Mouse (Mus musculus): ENCODE measurements around the gene Plekhg6.

The Plekhg6 gene

GRCm38 (mm10) chr6:125380372-125381360 lies at the start of gene Plekhg6:
Gene Plekhg6, minus strand, starts transcription at chr6:125380793.
- DNase-seq (ENCODE audit: low spot score in 2 of 2), result peak in 1 of 2 experiments; percentile 68

GRCm38 (mm10) chr6:125429741-125430140 lies 49.1 kb upstream of the Plekhg6 start:
- DNase-seq (ENCODE audit: low spot score in 2 of 2), result no peak

GRCm38 (mm10) chr6:125426383-125427360 lies 46.1 kb upstream of the Plekhg6 start:
- peak; percentile 75 to 85 for DNase-seq (ENCODE audit: low spot score in 2 of 2)

GRCm38 (mm10) chr6:125425205-125426090 lies 44.9 kb upstream of the Plekhg6 start:
- no peak for DNase-seq (ENCODE audit: low spot score in 2 of 2)

GRCm38 (mm10) chr6:125424156-125424555 lies 43.6 kb upstream of the Plekhg6 start:
- peak in 1 of 2 experiments; percentile 58 for DNase-seq (ENCODE audit: low spot score in 2 of 2)

- DNase-seq (ENCODE audit: low spot score in 2 of 2), result no peak
Observed at GRCm38 (mm10) chr6:125423507-125423906, 42.9 kb upstream of the Plekhg6 start.

- DNase-seq (ENCODE audit: low spot score in 2 of 2), result no peak
Observed at GRCm38 (mm10) chr6:125423099-125423498, 42.5 kb upstream of the Plekhg6 start.

GRCm38 (mm10) chr6:125422051-125422822 lies 41.6 kb upstream of the Plekhg6 start:
- DNase-seq (ENCODE audit: low spot score in 2 of 2), result peak; percentile 59 to 80

- no peak for DNase-seq (ENCODE audit: low spot score in 2 of 2)
Observed at GRCm38 (mm10) chr6:125420458-125421063, 40.0 kb upstream of the Plekhg6 start.

- DNase-seq (ENCODE audit: low spot score in 2 of 2), result peak; percentile 68 to 72
Observed at GRCm38 (mm10) chr6:125418744-125419143, 38.2 kb upstream of the Plekhg6 start.

- DNase-seq (ENCODE audit: low spot score in 2 of 2), result peak in 1 of 2 experiments; percentile 79
Observed at GRCm38 (mm10) chr6:125413326-125413725, 32.7 kb upstream of the Plekhg6 start.

- no peak for DNase-seq (ENCODE audit: low spot score in 2 of 2)
Observed at GRCm38 (mm10) chr6:125411661-125412060, 31.1 kb upstream of the Plekhg6 start.

GRCm38 (mm10) chr6:125410995-125411547 lies 30.5 kb upstream of the Plekhg6 start:
- peak in 1 of 2 experiments; percentile 62 for DNase-seq (ENCODE audit: low spot score in 2 of 2)

GRCm38 (mm10) chr6:125410551-125410950 lies 30.0 kb upstream of the Plekhg6 start:
- DNase-seq (ENCODE audit: low spot score in 2 of 2), result no peak

- no peak for DNase-seq (ENCODE audit: low spot score in 2 of 2)
Observed at GRCm38 (mm10) chr6:125407657-125408056, 27.1 kb upstream of the Plekhg6 start.

GRCm38 (mm10) chr6:125407224-125407623 lies 26.6 kb upstream of the Plekhg6 start:
- DNase-seq (ENCODE audit: low spot score in 2 of 2), result no peak

GRCm38 (mm10) chr6:125405461-125406382 lies 25.1 kb upstream of the Plekhg6 start:
- no peak for DNase-seq (ENCODE audit: low spot score in 2 of 2)

GRCm38 (mm10) chr6:125389853-125390252 lies 9.3 kb upstream of the Plekhg6 start:
- DNase-seq (ENCODE audit: low spot score in 2 of 2), result no peak
